Mouse (Mus musculus) forebrain, embryonic 11.5 days (tissue): ENCODE measurements around the gene Ccdc174. TPM values are rescaled to one million over a fixed set of nuclear protein-coding genes. Genes with fewer than 3 reads are reported as not detected.

ENCODE experiments used
- ATAC-seq: fragments of 200-750 bp; cut with Nextera tagmentation; replicated peaks from 2 replicates; pipeline ENCODE4 v1.8.0; 2017; ENCODE audit warnings: moderate TSS enrichment; ENCODE audit not compliant: low FRiP score
- DNase-seq: peaks from one replicate; pipeline ENCODE4 v3.0.0-alpha.2; 2017; ENCODE audit warnings: low spot score
- H3K27ac ChIP-seq: fragments of 300-500 bp; sonication (generic); 2 replicates; pipeline ENCODE4 v1.5.1; 2014; ENCODE audit warnings: low read depth, low read length
- H3K27me3 ChIP-seq: fragments of 300-500 bp; sonication (generic); 2 replicates; pipeline ENCODE4 v1.6.1; 2014; ENCODE audit warnings: mild to moderate bottlenecking, low read length, mixed read lengths; ENCODE audit not compliant: control insufficient read depth, insufficient read depth
- H3K36me3 ChIP-seq: fragments of 300-500 bp; sonication (generic); 2 replicates; pipeline ENCODE4 v1.6.1; 2014; ENCODE audit warnings: mild to moderate bottlenecking, low read length, moderate library complexity, mixed read lengths; ENCODE audit not compliant: control insufficient read depth, insufficient read depth
- H3K4me1 ChIP-seq: fragments of 300-500 bp; sonication (generic); replicated peaks from 2 replicates; pipeline ENCODE4 v1.6.1; 2014; ENCODE audit warnings: low read length, mixed read lengths; ENCODE audit not compliant: control insufficient read depth, insufficient read depth
- H3K4me2 ChIP-seq: fragments of 300-500 bp; sonication (generic); 2 replicates; pipeline ENCODE4 v1.6.1; 2014; ENCODE audit warnings: low read depth, mild to moderate bottlenecking, low read length, moderate library complexity, mixed read lengths; ENCODE audit not compliant: severe bottlenecking
- H3K4me3 ChIP-seq: fragments of 300-500 bp; sonication (generic); 2 replicates; pipeline ENCODE4 v1.5.1; 2014; ENCODE audit warnings: low read depth, low read length
- H3K9ac ChIP-seq: fragments of 300-500 bp; sonication (generic); 2 replicates; pipeline ENCODE4 v1.6.1; 2014; ENCODE audit warnings: low read length
- H3K9me3 ChIP-seq: fragments of 300-500 bp; sonication (generic); 2 replicates; pipeline ENCODE4 v1.6.1; 2016; ENCODE audit warnings: low read length, mixed read lengths; ENCODE audit not compliant: control insufficient read depth
- WGBS: fragments of 180-500 bp; shearing (Covaris S2); extraction: QIAGEN DNeasy Blood & Tissue Kit; methylation state at CpG from one replicate; pipeline ENCODE4 v1.1.7; 2014; 5-methylcytosine and 5-hydroxymethylcytosine counted together
- polyA plus RNA-seq: library from polyadenylated mRNA; unstranded; fragments of >200 nt; fragmentation: Nextera tagmentation; extraction: Ambion mirVana; gene quantifications from 2 replicates; pipeline ENCODE4 v1.2.1, GENCODE M21; 2014

Ccdc174 gene
- polyA plus RNA-seq, 1 experiment from 2014 or later = 47.7 TPM

DNA sequence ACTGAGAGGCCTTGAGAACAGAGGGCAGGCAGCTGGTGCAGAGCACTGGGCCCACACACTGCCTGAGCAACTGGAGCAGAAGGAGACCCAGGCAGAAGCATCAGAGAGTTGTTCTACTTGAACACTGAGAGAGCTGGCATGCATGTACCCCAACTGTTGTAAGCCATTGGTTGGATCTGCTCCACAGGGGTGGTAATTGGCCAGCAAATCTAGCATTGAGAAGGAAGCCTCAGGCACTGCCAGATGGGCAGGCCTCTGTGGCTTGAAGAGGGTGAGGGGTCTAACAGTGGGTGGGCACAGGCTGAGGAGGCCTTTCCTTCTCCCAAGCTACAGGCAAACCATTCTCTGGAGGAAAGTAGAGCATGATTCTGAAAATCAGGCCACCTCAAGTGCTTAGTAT is 15.0 kb upstream of the Ccdc174 start:
- Histone ChIP-seq H3K9ac (no peak overlapping the region), H3K27ac (no peak overlapping the region), H3K27me3 (no peaks in the 10 kb centered on the region), H3K4me3 (no peak overlapping the region), H3K4me2 (no peak overlapping the region), H3K36me3 (no peaks in the 10 kb centered on the region), H3K9me3 (no peaks in the 10 kb centered on the region), H3K4me1 (no peaks in the 10 kb centered on the region)
- ATAC-seq (no peak), DNase-seq (no peak)

- Histone ChIP-seq H3K4me3 (no peak overlapping the region), H3K36me3 (no peaks in the 10 kb centered on the region), H3K9me3 (no peaks in the 10 kb centered on the region), H3K9ac (no peak overlapping the region), H3K27me3 (no peaks in the 10 kb centered on the region), H3K27ac (no peak overlapping the region), H3K4me2 (no peak overlapping the region), H3K4me1 (no peaks in the 10 kb centered on the region)
- ATAC-seq = no peak
- no peak for DNase-seq
- WGBS = 77% methylated on average over 5 of the region's 5 CpGs
These were observed 13.3 kb upstream of the Ccdc174 start for GRCm38 (mm10) chr6:91864595-91864994.

GRCm38 (mm10) chr6:91865601-91866000 is 12.3 kb upstream of the Ccdc174 start:
- 88% methylated on average over 11 of the region's 11 CpGs for WGBS
- no peak overlapping the region for H3K27ac ChIP-seq
- no peaks in the 10 kb centered on the region for H3K36me3 ChIP-seq

DNA sequence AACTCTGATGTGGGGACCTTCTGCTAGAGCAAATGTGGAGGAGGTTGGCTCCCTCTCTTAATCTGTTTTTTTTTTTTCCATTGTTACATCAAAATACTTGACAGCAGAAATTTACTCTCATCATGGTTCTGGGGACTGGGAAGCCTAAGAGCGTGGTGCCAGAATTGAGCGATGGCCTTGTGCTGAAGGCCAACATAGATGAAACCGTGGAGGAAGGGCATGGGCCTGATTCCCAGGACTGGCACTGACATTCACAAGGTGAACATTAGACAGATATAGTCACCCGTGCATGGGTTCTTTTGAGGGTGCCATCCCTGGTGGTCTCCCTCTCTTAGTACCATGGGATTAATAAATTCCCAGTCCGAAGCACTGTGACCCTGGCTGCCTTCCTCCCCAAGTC is 9.8 kb upstream of the Ccdc174 start:
- DNase-seq (no peak), ATAC-seq (no peak)
- Histone ChIP-seq H3K4me3 (no peak overlapping the region), H3K4me1 (no peaks in the 10 kb centered on the region), H3K27me3 (no peaks in the 10 kb centered on the region), H3K36me3 (no peaks in the 10 kb centered on the region), H3K9me3 (no peaks in the 10 kb centered on the region), H3K9ac (no peak overlapping the region), H3K4me2 (no peak overlapping the region), H3K27ac (no peak overlapping the region)
- WGBS = 92% methylated on average over 5 of the region's 5 CpGs

More at GRCm38 (mm10) chr6:91865601-91866000, 12.3 kb upstream of the Ccdc174 start:
- H3K9ac ChIP-seq = no peak overlapping the region
- no peaks in the 10 kb centered on the region for H3K9me3 ChIP-seq
- no peak overlapping the region for H3K4me3 ChIP-seq
- DNase-seq = no peak
- no peak overlapping the region for H3K4me2 ChIP-seq
- no peaks in the 10 kb centered on the region for H3K27me3 ChIP-seq
- no peaks in the 10 kb centered on the region for H3K4me1 ChIP-seq
- ATAC-seq = no peak

DNA sequence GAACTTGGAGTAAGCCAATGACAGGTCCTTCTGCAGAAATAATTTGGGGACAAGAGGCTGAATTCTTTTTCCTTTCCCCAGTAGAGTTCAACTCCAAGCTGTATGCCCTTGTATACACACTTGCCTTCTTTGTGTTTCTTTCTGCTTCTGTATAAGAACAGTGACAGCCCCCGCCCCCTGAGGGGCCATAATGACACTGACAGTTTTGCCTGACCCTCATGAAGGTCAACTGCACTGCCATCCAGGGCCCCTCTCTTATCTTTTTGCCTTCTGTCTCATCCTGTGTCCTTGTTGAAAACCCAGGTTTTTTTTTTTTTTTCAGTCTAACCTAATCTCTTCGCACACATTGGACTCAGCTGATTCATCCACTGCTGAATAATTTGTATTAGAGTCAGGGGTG is 5.1 kb upstream of the Ccdc174 start:
- H3K9me3 ChIP-seq = no peaks in the 10 kb centered on the region
- no peaks in the 10 kb centered on the region for H3K36me3 ChIP-seq
- WGBS = 67% methylated on average over 2 of the region's 2 CpGs
- no peak for ATAC-seq
- H3K9ac ChIP-seq = no peak overlapping the region
- H3K4me2 ChIP-seq = no peak overlapping the region
- no peak overlapping the region for H3K27ac ChIP-seq
- no peak for DNase-seq
- no peak overlapping the region for H3K4me3 ChIP-seq
- no peaks in the 10 kb centered on the region for H3K27me3 ChIP-seq
- no peaks in the 10 kb centered on the region for H3K4me1 ChIP-seq

- Histone ChIP-seq H3K27me3 (no peaks in the 10 kb centered on the region), H3K4me2 (no peak overlapping the region), H3K4me3 (no peak overlapping the region), H3K9ac (no peak overlapping the region), H3K4me1 (no peaks in the 10 kb centered on the region; the same call in 1 of the 2 replicates), H3K9me3 (no peaks in the 10 kb centered on the region), H3K36me3 (peaks cover 5% of the 10 kb centered on the region; the same call in 1 of the 2 replicates), H3K27ac (no peak overlapping the region)
- no peak for DNase-seq
- 95% methylated on average over 2 of the region's 2 CpGs for WGBS
- ATAC-seq = no peak
These were observed 6.0 kb downstream of the Ccdc174 start for GRCm38 (mm10) chr6:91883859-91884258.

- Histone ChIP-seq H3K27ac (no peak overlapping the region), H3K27me3 (no peaks in the 10 kb centered on the region), H3K36me3 (peaks cover 2% of the 10 kb centered on the region; the same call in 1 of the 2 replicates), H3K9ac (no peak overlapping the region), H3K9me3 (no peaks in the 10 kb centered on the region), H3K4me3 (no peak overlapping the region), H3K4me2 (no peak overlapping the region), H3K4me1 (no peaks in the 10 kb centered on the region)
- DNase-seq (no peak), ATAC-seq (no peak)
- WGBS = 80% methylated on average over 3 of the region's 3 CpGs
These were observed 11.5 kb downstream of the Ccdc174 start for GRCm38 (mm10) chr6:91889255-91889906.

DNA sequence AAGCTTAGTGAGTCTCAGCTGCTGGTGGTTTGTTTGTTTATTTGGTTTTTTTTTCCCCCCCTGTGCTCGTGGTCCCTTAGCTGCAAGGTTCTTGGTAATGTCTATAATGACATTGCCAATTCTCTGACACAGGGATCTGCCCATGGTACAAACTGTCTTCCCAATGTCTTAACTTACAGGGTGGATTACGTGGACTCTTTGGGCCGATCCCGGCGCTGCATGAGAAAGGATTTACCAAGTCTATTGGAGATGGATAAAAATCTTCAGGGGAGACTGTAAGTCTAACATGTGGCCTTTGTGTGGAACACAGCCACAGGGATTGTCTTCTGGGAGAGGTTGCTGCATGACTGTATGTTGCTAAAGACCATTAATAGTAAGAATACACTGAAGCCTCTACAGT is 12.8 kb downstream of the Ccdc174 start:
- no peak for DNase-seq
- Histone ChIP-seq H3K4me1 (no peaks in the 10 kb centered on the region), H3K27ac (no peak overlapping the region), H3K9ac (no peak overlapping the region), H3K36me3 (peaks cover 10% of the 10 kb centered on the region; the same call in 1 of the 2 replicates), H3K4me3 (no peak overlapping the region), H3K9me3 (no peaks in the 10 kb centered on the region), H3K27me3 (no peaks in the 10 kb centered on the region), H3K4me2 (no peak overlapping the region)
- no peak for ATAC-seq
- 96% methylated on average over 5 of the region's 5 CpGs for whole genome bisulfite sequencing

DNA sequence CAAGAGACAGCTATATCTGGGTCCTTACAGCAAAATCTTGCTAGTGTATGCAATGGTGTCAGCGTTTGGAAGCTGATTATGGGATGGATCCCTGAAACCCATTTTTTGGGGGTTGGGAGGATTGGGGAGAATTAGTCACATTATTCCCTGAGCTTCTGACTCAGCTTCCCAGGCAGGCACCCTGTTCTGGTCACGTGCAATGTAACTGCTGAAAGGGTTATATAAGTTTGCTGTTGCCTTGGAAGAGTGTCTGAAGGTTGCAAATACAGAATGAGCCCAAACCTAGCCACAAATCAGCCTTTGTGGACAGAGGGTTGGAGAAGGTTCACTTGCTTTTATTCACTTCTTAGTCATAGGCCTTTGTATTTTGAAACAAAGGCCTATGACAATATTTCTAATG is 13.9 kb downstream of the Ccdc174 start:
- Histone ChIP-seq H3K27me3 (no peaks in the 10 kb centered on the region), H3K27ac (no peak overlapping the region), H3K36me3 (peaks cover 10% of the 10 kb centered on the region; the same call in 1 of the 2 replicates), H3K9ac (no peak overlapping the region), H3K4me3 (no peak overlapping the region), H3K4me2 (no peak overlapping the region), H3K4me1 (no peaks in the 10 kb centered on the region), H3K9me3 (no peaks in the 10 kb centered on the region)
- WGBS = 100% methylated on average over 2 of the region's 2 CpGs
- no peak for DNase-seq
- no peak for ATAC-seq
